Mouse (Mus musculus): ENCODE results near the gene Kbtbd4.

DNA sequence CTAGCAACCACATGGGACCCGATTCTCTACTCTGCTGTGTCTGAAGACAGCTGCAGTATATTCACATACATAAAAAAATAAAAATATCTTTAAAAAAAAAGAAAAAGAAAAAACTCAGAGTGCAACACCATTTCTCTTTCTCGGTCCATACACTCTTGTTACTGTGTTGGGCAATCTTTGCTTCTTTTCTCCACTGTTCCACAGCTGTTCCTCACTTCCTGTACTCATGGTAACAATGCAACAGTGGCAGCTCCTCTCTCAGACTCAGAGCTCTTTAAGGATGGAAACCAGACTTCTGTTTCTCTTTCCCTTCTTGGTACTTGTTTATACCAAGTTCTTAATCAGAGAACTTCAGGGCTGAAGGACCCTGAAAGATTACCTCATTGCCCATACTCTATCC lies 1.1 kb upstream of the Kbtbd4 start:
- TF ChIP-seq GATA1 (IDR thresholded peaks at IDR 0.05; ENCODE audit: borderline replicate concordance, low read length) (no peak), FLI1 (IDR thresholded peaks at IDR 0.05; ENCODE audit: low read length) (no peak)
